In the genomic region with DNA sequence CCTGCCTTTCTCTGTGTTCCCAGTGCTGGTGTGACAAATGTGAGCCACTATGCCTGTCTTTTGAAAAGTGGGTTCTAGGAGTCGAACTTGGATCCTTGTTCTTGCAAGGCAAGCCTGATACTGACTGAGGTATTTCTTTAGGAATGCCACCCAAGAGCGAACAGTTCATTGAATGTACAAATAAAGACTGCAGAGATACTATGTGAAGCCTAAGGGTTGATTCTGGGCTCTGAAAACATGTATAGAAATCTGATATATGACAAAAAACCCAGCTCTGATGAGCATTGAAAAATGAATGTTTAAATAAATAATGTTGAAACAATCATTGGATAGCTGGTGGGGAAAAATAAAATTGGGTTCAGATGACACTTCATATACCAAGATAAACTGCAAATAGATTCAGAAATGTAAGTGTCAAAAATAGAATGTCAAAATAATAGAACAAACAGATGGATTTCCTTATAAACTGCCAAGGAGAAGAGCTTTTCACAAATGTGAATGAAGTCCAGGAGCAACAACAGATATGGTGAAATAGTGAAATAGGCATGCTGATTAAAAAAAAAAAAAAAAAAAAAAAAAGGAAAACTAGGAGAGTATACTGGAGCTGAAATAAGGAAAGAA, we compare ENCODE assay signal across 23 mouse cellular contexts. TPM values are rescaled to one million over a fixed set of nuclear protein-coding genes. Genes with fewer than 3 reads are reported as not detected.
A peak's percentile ranks its signal among the peaks of the same experiment; 100 is the strongest.
DNase-seq lines count a peak whose midpoint lies in the region; ATAC-seq and TF ChIP-seq lines count a peak whose summit lies in the region.
"Had no signal": no experiment of that assay in that cellular context is flagged by ENCODE, and none has a peak within 500 bp of the region (broad histone marks: within the 10 kb centered on the region; RNA-seq: fewer than 3 reads in every experiment).

No protein-coding gene starts in this region.

- DNase-seq in lung, embryonic 14.5 days: peak; percentile 34
- no peak for DNase-seq in lung, postnatal 4 days
- DNase-seq in lung, adult 2 months: no peak
- DNase-seq: adrenal gland, adult 2 months; adrenal gland, postnatal 10 days; adrenal gland, postnatal 25 days; cerebellum, adult 11 months; cerebellum, adult 18-20 months; cerebellum, adult 8-10 months; cerebellum, adult 9-11 months; cerebellum, postnatal 14 days; cerebellum, postnatal 36 days; embryo, embryonic 11 days had no signal

- no peaks in the 10 kb centered on the region for H3K9me3 ChIP-seq in lung, embryonic 14.5 days (ENCODE audit: low read depth, low read length)
- no peaks in the 10 kb centered on the region for H3K9me3 ChIP-seq in lung, embryonic 16.5 days (ENCODE audit: control insufficient read depth, low read length)
- H3K9me3 ChIP-seq: embryonic facial prominence, embryonic 13.5 days; embryonic facial prominence, embryonic 15.5 days; forebrain, embryonic 10.5 days; forebrain, embryonic 12.5 days had no signal

- H3K36me3 ChIP-seq in lung, embryonic 14.5 days (ENCODE audit: insufficient read depth): no peaks in the 10 kb centered on the region
- H3K36me3 ChIP-seq in lung, embryonic 16.5 days (ENCODE audit: control insufficient read depth, insufficient read depth, low read length): no peaks in the 10 kb centered on the region
- H3K36me3 ChIP-seq: embryonic facial prominence, embryonic 13.5 days; embryonic facial prominence, embryonic 15.5 days; forebrain, embryonic 10.5 days; forebrain, embryonic 12.5 days had no signal

- H3K9ac ChIP-seq in lung, embryonic 14.5 days: no peak overlapping the region
- no peak overlapping the region for H3K9ac ChIP-seq in lung, embryonic 16.5 days (ENCODE audit: low read length)
- H3K9ac ChIP-seq: embryonic facial prominence, embryonic 13.5 days; embryonic facial prominence, embryonic 15.5 days; forebrain, embryonic 12.5 days had no signal

- no peaks in the 10 kb centered on the region for H3K4me1 ChIP-seq in lung, embryonic 14.5 days (ENCODE audit: insufficient read depth)
- no peaks in the 10 kb centered on the region for H3K4me1 ChIP-seq in lung, embryonic 16.5 days (replicated peaks; ENCODE audit: control insufficient read depth, insufficient read depth, low read length)
- no peaks in the 10 kb centered on the region for H3K4me1 ChIP-seq in lung, adult 2 months (ENCODE audit: control insufficient read depth, insufficient read depth, low read length)
- H3K4me1 ChIP-seq: embryonic facial prominence, embryonic 13.5 days; embryonic facial prominence, embryonic 15.5 days; forebrain, embryonic 10.5 days; forebrain, embryonic 12.5 days had no signal

- WGBS in lung, embryonic 14.5 days: 53% methylated on average over 2 of the region's 2 CpGs
- WGBS in lung, embryonic 16.5 days: 57% methylated on average over 2 of the region's 2 CpGs
- WGBS in lung, adult 2 months: 73% methylated on average over 2 of the region's 2 CpGs

- TF ChIP-seq CTCF in lung, embryonic 14.5 days (IDR thresholded peaks at IDR 0.05; ENCODE audit: low read depth): no peak
- TF ChIP-seq CTCF in lung, adult 2 months (IDR thresholded peaks at IDR 0.05; ENCODE audit: insufficient read depth, low read length): no peak

- H3K4me3 ChIP-seq in lung, embryonic 14.5 days (ENCODE audit: low read depth, low read length): no peak overlapping the region
- no peak overlapping the region for H3K4me3 ChIP-seq in lung, embryonic 16.5 days (ENCODE audit: low read length)
- H3K4me3 ChIP-seq in lung, adult 2 months (replicated peaks; ENCODE audit: extremely low read depth, low read depth, low read length): no peak overlapping the region
- H3K4me3 ChIP-seq: embryonic facial prominence, embryonic 13.5 days; embryonic facial prominence, embryonic 15.5 days; erythroblast, embryonic 14.5 days; forebrain, embryonic 10.5 days; forebrain, embryonic 12.5 days had no signal

- ATAC-seq in lung, embryonic 14.5 days (ENCODE audit: insufficient read depth): no peak
- ATAC-seq in lung, embryonic 16.5 days (ENCODE audit: low read depth): peak; percentile 81
- ATAC-seq: forebrain, embryonic 14.5 days; forebrain, embryonic 16.5 days had no signal

- no peaks in the 10 kb centered on the region for H3K27me3 ChIP-seq in lung, embryonic 14.5 days (ENCODE audit: insufficient read depth, low read length)
- no peaks in the 10 kb centered on the region for H3K27me3 ChIP-seq in lung, embryonic 16.5 days (ENCODE audit: control insufficient read depth, insufficient read depth, low read depth, low read length)
- H3K27me3 ChIP-seq: embryonic facial prominence, embryonic 13.5 days; embryonic facial prominence, embryonic 15.5 days; forebrain, embryonic 12.5 days had no signal

- TF ChIP-seq POLR2A in lung, adult 2 months (IDR thresholded peaks at IDR 0.05; ENCODE audit: borderline replicate concordance, extremely low read depth, low read depth, low read length): no peak

- H3K27ac ChIP-seq in lung, embryonic 14.5 days (ENCODE audit: low read depth): no peak overlapping the region
- peak overlapping the region; percentile 55 for H3K27ac ChIP-seq in lung, embryonic 16.5 days (ENCODE audit: low read length)
- H3K27ac ChIP-seq: embryonic facial prominence, embryonic 13.5 days; embryonic facial prominence, embryonic 15.5 days; forebrain, embryonic 10.5 days; forebrain, embryonic 12.5 days had no signal

- no peak overlapping the region for H3K4me2 ChIP-seq in lung, embryonic 14.5 days
- H3K4me2 ChIP-seq in lung, embryonic 16.5 days (ENCODE audit: low read depth, low read length): no peak overlapping the region
- H3K4me2 ChIP-seq: embryonic facial prominence, embryonic 13.5 days; embryonic facial prominence, embryonic 15.5 days; forebrain, embryonic 12.5 days had no signal

RNA-seq across cellular contexts. Expression of a gene that starts 11.9 kb away (rescaled TPM):
- polyA plus RNA-seq in lung, embryonic 14.5 days (2014; fragmentation: Nextera tagmentation; extraction: Ambion mirVana): not detected in 2 replicates
- polyA plus RNA-seq in lung, embryonic 16.5 days (2015; fragmentation: Nextera tagmentation; extraction: Ambion mirVana): not detected in 2 replicates
- not detected in 2 replicates for polyA plus RNA-seq in lung, adult 2 months (2012; rRNA removed)
- polyA plus RNA-seq: adrenal gland, adult 2 months; C2C12; embryonic facial prominence, embryonic 11.5 days; embryonic facial prominence, embryonic 13.5 days; embryonic facial prominence, embryonic 15.5 days; forebrain, embryonic 10.5 days; forebrain, embryonic 12.5 days; forebrain, embryonic 14.5 days had no signal

RNA-seq across cellular contexts. Expression of a gene that starts 42.4 kb away (rescaled TPM):
- polyA plus RNA-seq in lung, embryonic 14.5 days (2014; fragmentation: Nextera tagmentation; extraction: Ambion mirVana): 1.6 and 2.1 TPM in 2 replicates
- polyA plus RNA-seq in lung, embryonic 16.5 days (2015; fragmentation: Nextera tagmentation; extraction: Ambion mirVana): 3.6 and 4.1 TPM in 2 replicates
- 26.5 and 37.6 TPM in 2 replicates for polyA plus RNA-seq in lung, adult 2 months (2012; rRNA removed)
- polyA plus RNA-seq: C2C12; embryonic facial prominence, embryonic 11.5 days; erythroblast, embryonic 14.5 days; forebrain, embryonic 10.5 days; forebrain, embryonic 12.5 days had no signal
